Mouse (Mus musculus): ENCODE data around the gene Fam208b. TPM values are rescaled to one million over a fixed set of nuclear protein-coding genes. Genes with fewer than 3 reads are reported as not detected.
"Not testable (repeated sequence)": the region's sequence is repeated elsewhere in the genome, so short reads cannot be mapped to it uniquely, and the experiment has no call there.

The Fam208b gene
- polyA plus RNA-seq, 1 experiment = 4.3 TPM

- 47% methylated on average over 3 of the region's 3 CpGs for WGBS
- Histone ChIP-seq H3K4me1 (ENCODE audit: control insufficient read depth, insufficient read depth, low read length) (no peaks in the 10 kb centered on the region; the same call in 1 of the 2 replicates), H3K4me3 (replicated peaks; ENCODE audit: extremely low read depth, low read depth, low read length) (no peak overlapping the region)
- TF ChIP-seq POLR2A (IDR thresholded peaks at IDR 0.05; ENCODE audit: borderline replicate concordance, extremely low read depth, low read depth, low read length) = no peak
- no peak for DNase-seq
These were observed 80.5 kb downstream of the Fam208b start for GRCm38 (mm10) chr13:3530451-3530850.

- Histone ChIP-seq H3K4me3 (replicated peaks; ENCODE audit: extremely low read depth, low read depth, low read length) (no peak overlapping the region), H3K4me1 (ENCODE audit: control insufficient read depth, insufficient read depth, low read length) (no peaks in the 10 kb centered on the region; the same call in 1 of the 2 replicates)
- DNase-seq = no peak
- TF ChIP-seq CTCF (IDR thresholded peaks at IDR 0.05; ENCODE audit: insufficient read depth, low read length) (no peak), POLR2A (IDR thresholded peaks at IDR 0.05; ENCODE audit: borderline replicate concordance, extremely low read depth, low read depth, low read length) (no peak)
- WGBS = 72% methylated on average over 8 of the region's 8 CpGs
These were observed 84.6 kb downstream of the Fam208b start for GRCm38 (mm10) chr13:3526328-3526727.

GRCm38 (mm10) chr13:3525611-3526051 lies 85.3 kb downstream of the Fam208b start:
- Histone ChIP-seq H3K4me1 (ENCODE audit: control insufficient read depth, insufficient read depth, low read length) (no peaks in the 10 kb centered on the region; the same call in 1 of the 2 replicates), H3K4me3 (replicated peaks; ENCODE audit: extremely low read depth, low read depth, low read length) (no peak overlapping the region)
- TF ChIP-seq CTCF (IDR thresholded peaks at IDR 0.05; ENCODE audit: insufficient read depth, low read length) (no peak), POLR2A (IDR thresholded peaks at IDR 0.05; ENCODE audit: borderline replicate concordance, extremely low read depth, low read depth, low read length) (no peak)
- DNase-seq = no peak
- 27% methylated on average over 4 of the region's 4 CpGs for WGBS

GRCm38 (mm10) chr13:3523946-3524345 lies 87.0 kb downstream of the Fam208b start:
- DNase-seq = no peak
- WGBS = 67% methylated on average over 1 of the region's 1 CpGs
- TF ChIP-seq POLR2A (IDR thresholded peaks at IDR 0.05; ENCODE audit: borderline replicate concordance, extremely low read depth, low read depth, low read length) = no peak
- TF ChIP-seq CTCF (IDR thresholded peaks at IDR 0.05; ENCODE audit: insufficient read depth, low read length) = no peak
- H3K4me3 ChIP-seq (replicated peaks; ENCODE audit: extremely low read depth, low read depth, low read length) = no peak overlapping the region
- no peaks in the 10 kb centered on the region; the same call in 1 of the 2 replicates for H3K4me1 ChIP-seq (ENCODE audit: control insufficient read depth, insufficient read depth, low read length)

- WGBS = 26% methylated on average over 6 of the region's 6 CpGs
- no peaks in the 10 kb centered on the region; the same call in 1 of the 2 replicates for H3K4me1 ChIP-seq (ENCODE audit: control insufficient read depth, insufficient read depth, low read length)
- no peak overlapping the region for H3K4me3 ChIP-seq (replicated peaks; ENCODE audit: extremely low read depth, low read depth, low read length)
- TF ChIP-seq CTCF (IDR thresholded peaks at IDR 0.05; ENCODE audit: insufficient read depth, low read length) (no peak), POLR2A (IDR thresholded peaks at IDR 0.05; ENCODE audit: borderline replicate concordance, extremely low read depth, low read depth, low read length) (no peak)
- no peak for DNase-seq
These were observed 87.4 kb downstream of the Fam208b start for GRCm38 (mm10) chr13:3523459-3523858.

GRCm38 (mm10) chr13:3519994-3520393 lies 90.9 kb downstream of the Fam208b start:
- H3K4me1 ChIP-seq (ENCODE audit: control insufficient read depth, insufficient read depth, low read length); DNase-seq; H3K4me3 ChIP-seq (replicated peaks; ENCODE audit: extremely low read depth, low read depth, low read length): not testable (repeated sequence)
- 23% methylated on average over 1 of the region's 1 CpGs for WGBS

GRCm38 (mm10) chr13:3519357-3519756 lies 91.6 kb downstream of the Fam208b start:
- 48% methylated on average over 4 of the region's 4 CpGs for WGBS
- not testable (repeated sequence) for H3K4me3 ChIP-seq (replicated peaks; ENCODE audit: extremely low read depth, low read depth, low read length); H3K4me1 ChIP-seq (ENCODE audit: control insufficient read depth, insufficient read depth, low read length); DNase-seq

Other genes starting within 250 kb of the Fam208b start
- 119 and 134 TPM in 2 replicates for gene Gdi2, start 73.0 kb downstream of the Fam208b start, polyA plus RNA-seq (2012; rRNA removed)
- 19.9 and 21.6 TPM in 2 replicates for gene Asb13, start 22.9 kb upstream of the Fam208b start, polyA plus RNA-seq (2012; rRNA removed)
- gene Calml3, start 193.2 kb upstream of the Fam208b start, polyA plus RNA-seq (2012; rRNA removed) = 3.6 and 81.6 TPM in 2 replicates
- gene Calm4, start 226.6 kb upstream of the Fam208b start, polyA plus RNA-seq (2012; rRNA removed) = 56.0 TPM in 1 of 2 replicates, not detected in the other
- not detected in 2 replicates for gene Calm5, start 243.1 kb upstream of the Fam208b start, polyA plus RNA-seq (2012; rRNA removed)